Mouse (Mus musculus) left cerebral cortex, postnatal 14 days (tissue): ENCODE results near the gene Shld1. TPM values are rescaled to one million over a fixed set of nuclear protein-coding genes. Genes with fewer than 3 reads are reported as not detected.

ENCODE experiments used
- DNase-seq, 2 experiments: peaks; one replicate each; pipeline ENCODE4 v3.0.0; 2021 to 2022; ENCODE audit warnings: low spot score in 2 of 2, mixed read lengths in 1 of 2
- intact Hi-C: fragments of 180-260 bp; cut with DNase I; formaldehyde crosslinking; loops from one replicate; pipeline ENCODE4 v1.15.1; 2025
- total RNA-seq, 2 experiments: library from RNA; stranded (reverse); gene quantifications; 2 replicates each; pipeline ENCODE4 v1.2.3; 2021

Shld1 gene
- total RNA-seq, 2 experiments from 2014 or later = 7.3 to 9.8 TPM

DNA sequence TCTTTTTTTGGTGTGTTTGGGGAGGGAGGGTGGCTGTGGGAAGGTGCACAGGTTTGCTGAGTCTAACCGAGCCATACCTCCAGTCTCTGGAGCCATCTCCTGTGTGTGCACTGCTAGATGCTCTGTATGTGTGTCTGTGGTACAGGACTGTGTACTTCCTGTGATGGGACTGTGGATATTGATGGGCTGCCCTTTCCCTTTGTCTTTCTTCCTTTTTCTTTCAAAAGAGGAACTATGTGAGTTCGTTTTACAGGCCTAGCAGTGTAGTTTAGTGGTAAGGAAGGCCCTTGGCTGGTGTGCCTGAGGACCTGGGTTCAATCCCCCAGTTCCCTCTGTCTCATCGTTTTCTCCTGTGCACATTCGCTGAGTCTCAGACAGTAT lies 2.4 kb downstream of the Shld1 start:
- DNase-seq = no peak
- intact Hi-C loops = loop anchor here (2.0 to 5.0 kb wide), 2 partner anchors 82 to 112 kb away; no protein-coding TSS in a partner anchor

DNA sequence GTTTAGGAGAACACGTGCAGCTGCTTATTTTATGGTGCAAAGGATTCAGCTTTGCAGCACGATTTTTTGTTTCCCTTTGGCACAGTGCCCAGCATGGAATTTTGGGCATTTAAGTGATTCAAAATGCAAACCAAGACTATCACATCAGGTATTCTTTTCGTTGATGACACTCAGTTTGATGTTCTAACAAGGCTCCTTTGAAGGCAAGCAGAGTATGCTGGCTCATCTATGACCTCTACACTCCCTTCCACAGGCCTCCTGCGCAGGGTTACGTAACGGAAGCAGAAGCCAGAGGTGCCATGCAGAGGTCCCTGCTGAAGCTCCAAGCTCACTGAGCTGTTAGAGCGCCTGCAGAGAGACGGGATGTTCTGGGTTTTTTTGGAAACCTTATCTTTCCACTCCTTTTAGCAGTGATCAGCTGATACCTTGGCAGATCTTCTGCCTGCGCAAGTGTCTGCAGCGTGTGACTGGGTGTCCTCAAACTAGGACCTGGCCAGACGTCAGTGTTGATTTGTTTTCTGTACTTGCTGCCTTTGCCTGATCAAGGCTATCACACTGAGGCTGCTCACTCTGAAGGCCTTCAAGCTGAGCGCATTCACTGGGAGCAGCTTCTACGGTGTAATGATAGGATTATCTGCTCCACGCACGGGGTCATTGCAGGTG lies 3.0 kb downstream of the Shld1 start:
- DNase-seq = peak; percentile 73 to 89
- intact Hi-C loops = loop anchor here (2.0 to 5.0 kb wide), 2 partner anchors 83 to 112 kb away; no protein-coding TSS in a partner anchor

DNA sequence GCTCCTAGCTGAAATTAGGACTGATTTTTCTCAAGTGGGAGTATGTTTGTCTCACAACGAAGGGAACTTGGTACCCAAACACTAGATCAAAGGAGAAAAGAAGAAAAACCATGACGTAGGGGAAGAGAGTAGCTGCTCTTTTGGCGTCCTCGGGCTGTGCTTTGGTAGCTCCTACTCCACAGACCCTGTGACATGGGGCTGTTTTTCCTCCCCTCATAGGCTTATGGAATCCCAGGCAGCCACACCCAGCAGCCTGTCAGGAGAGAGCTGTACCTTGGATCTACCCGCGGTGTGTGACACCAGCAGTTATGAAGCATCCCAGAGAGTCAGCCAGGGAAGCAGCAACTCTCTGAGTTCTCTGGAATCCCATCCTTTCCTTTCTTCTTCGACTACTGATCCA lies 5.0 kb downstream of the Shld1 start:
- intact Hi-C loops = no loop called here
- no peak for DNase-seq

DNA sequence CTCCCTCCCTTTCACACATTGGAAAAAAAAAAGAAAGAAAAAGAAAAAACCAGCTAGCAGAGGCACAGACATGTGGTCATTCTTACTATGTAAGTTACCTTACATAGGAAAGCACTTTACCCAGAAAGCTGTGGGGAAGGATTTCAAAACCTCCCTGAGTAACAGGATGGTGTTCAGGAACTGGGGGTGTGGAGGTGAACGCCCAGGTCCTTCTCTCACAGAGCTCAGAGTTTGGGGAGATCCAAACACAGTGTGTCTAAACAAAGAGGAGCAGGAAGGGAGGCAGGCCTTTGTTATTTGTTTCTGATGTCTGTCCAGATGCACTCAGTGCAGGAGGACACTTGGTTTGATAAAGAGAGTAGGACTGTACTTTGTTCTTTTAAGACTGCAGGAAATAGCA lies 5.6 kb downstream of the Shld1 start:
- no peak for DNase-seq
- intact Hi-C loops = no loop called here

DNA sequence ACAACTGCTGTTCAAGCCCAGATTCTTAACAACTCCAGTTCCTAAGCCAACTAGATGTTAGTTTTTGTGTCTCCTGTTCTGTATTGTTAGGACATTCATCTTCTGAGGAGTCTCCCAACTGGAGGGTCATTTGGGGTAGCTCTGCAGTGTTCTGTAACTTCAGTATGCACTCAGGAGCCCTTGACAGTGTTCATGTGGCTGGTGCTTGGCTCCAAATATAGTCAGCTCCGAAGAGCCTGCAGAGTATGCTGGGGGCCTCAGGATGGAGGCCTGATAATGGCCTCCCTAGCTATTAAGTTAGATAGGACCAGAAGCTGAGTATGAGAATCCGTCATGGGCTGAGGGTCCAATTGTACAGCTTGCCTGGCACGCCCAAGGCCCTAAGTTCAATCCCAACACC lies 7.2 kb downstream of the Shld1 start:
- intact Hi-C loops = no loop called here
- no peak for DNase-seq

DNA sequence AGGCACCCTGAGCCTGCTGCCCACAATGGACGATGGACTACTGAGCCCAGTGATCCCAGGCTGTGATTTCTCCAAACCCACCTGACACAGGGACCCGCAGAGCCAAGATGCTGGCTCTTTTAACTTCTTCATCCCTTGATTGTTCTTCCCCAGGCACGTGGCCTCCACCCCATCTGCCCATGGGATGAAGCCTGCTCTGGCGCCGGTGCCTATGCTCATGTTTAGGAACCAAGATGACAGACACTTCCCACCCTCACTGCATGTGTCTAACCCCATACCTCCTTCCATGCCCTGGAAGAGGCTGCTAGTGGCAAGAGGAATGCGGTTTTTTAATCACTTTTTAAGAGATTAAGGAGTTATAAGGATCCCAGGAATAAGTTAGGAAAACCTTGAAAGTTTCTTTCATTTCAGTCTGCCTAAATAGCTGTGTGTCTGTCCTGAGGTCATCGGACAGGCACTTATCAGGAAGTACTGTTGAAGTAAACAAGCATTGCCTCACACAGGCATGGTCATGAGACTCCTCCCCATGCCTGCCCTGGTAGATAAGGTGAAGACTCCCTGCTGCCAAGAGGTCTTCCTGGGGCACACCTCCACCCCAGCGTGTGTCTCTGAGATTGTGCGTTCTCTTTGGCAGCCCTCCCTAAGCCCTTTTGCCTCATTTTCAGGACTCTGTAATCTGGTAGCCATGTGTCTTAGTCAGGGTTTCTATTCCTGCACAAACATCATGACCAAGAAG lies 8.8 kb downstream of the Shld1 start:
- intact Hi-C loops = no loop called here
- no peak for DNase-seq

DNA sequence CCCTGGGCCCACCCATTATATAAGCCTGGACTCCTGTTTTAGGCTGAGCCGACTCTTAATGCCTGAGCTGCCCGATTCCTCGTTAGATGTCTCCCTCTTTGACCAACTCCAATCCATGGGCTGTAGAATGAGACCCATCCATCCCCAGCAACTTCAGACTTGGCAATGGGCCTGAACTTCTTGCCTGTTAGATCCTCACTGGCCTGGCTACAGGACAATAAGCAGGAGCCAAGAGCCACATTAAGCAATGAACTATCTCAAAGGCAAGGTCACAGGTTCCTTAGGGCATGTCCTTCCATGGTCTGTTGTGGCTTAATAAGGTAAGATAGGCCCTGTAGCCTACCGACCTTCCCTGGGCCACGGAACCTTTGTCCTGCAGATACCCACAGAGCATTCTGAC lies 9.8 kb downstream of the Shld1 start:
- intact Hi-C loops = no loop called here
- no peak for DNase-seq

DNA sequence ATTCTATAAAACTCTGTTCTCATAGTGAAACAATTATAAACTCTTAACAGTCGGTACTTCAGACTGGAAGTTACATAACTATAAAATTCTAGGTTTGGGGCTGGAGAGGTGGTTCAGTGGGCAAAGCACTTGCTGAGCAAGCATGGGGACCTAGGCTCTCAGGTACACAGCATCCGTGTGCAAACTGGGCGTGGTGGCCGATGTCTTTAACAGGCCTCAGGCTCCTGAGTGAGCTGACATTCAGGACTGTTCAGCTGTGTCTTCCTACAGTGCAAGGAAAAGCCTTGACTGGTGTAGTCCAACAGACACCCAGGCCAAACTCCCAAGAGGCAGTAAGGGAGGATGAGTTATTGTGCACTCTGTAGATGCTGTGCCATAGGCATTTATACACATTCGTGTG lies 10.5 kb downstream of the Shld1 start:
- no peak for DNase-seq
- intact Hi-C loops = no loop called here

DNA sequence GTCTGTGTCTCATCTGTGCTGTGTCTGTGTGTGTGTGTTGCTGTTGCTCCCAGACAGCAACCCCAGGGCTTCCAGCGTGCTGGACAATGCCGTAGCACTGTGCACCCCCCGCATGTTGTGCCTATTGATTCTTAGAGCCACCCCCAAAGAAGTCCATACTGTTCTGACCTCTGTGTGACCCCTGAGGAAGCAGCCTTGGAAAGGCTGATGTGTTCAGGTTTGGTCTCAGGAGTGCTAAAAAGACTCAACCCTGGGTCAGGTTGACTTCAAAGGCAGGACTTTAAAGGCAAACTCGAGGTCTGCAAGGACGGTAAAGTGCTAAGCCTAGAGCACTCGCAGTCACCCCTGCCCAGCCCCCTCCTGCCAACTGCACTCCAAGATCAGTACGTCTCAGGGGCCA lies 11.0 kb downstream of the Shld1 start:
- intact Hi-C loops = no loop called here

DNA sequence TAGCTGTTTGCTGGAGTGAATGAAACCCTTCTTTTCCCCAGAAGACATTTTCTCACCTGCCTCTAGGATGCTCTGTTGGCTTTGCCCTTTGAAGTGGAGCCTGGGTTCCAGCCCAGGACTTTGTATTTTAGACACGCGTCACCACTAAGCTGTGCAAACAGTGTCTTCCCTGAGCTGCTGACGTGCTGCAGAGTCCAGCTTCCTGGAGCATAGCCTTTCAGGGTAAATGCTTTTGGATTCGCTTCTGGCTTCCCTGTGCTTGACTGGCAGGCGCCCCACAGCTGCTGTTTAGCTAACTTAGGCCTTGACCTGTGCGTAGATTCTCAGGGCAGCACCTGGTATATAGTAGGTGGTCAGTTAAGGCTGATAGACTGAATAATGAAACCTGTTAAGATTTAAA lies 11.7 kb downstream of the Shld1 start:
- intact Hi-C loops = no loop called here
- DNase-seq = no peak

More for the DNA sequence above, 11.0 kb downstream of the Shld1 start:
- no peak for DNase-seq

DNA sequence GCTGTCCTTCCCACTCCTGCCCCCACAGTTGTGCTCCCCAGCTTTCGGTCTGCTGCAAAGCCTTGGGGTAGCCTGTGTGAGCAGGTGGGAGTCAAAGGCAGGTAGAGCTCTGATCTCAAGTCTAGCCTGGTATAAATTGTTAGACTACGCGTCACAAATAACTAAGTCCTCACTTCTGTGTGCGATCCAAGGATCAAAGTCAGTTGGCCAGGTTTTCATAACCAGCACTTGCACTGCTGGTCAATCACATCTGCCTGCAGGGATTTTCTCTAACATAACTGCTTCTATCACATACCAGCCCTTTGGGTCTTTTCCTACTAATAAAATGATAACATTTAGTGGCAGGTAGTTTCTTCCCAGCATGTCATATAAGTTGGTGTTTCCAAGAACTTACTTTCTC lies 14.2 kb downstream of the Shld1 start:
- DNase-seq = no peak
- intact Hi-C loops = loop anchor here (1.0 to 5.0 kb wide), 3 partner anchors 81 to 185 kb away; partner anchors contain the start of gene Chgb

DNA sequence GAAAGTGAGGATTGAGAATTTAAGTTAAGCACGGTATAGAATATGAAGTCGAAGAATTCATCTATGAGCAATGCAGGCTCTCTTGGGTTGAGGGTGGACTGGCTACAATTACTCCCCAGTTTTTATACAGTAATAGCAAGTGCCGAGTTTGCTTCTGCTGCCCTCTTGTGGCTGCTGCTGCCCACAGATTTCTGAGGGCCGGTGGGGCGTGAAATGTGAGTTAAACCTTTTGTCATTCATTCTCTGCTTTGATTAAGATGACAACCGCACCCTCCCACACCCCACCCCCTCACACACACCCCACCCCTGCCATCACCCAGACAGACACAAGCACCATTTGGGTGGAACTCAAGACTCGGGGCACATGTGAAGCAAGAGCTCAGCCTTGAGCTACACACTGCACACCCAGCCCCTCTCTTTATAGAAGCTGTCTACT lies 14.7 kb downstream of the Shld1 start:
- DNase-seq = peak; percentile 71 to 80
- intact Hi-C loops = loop anchor here (1.0 to 5.0 kb wide), 3 partner anchors 81 to 185 kb away; partner anchors contain the start of gene Chgb

DNA sequence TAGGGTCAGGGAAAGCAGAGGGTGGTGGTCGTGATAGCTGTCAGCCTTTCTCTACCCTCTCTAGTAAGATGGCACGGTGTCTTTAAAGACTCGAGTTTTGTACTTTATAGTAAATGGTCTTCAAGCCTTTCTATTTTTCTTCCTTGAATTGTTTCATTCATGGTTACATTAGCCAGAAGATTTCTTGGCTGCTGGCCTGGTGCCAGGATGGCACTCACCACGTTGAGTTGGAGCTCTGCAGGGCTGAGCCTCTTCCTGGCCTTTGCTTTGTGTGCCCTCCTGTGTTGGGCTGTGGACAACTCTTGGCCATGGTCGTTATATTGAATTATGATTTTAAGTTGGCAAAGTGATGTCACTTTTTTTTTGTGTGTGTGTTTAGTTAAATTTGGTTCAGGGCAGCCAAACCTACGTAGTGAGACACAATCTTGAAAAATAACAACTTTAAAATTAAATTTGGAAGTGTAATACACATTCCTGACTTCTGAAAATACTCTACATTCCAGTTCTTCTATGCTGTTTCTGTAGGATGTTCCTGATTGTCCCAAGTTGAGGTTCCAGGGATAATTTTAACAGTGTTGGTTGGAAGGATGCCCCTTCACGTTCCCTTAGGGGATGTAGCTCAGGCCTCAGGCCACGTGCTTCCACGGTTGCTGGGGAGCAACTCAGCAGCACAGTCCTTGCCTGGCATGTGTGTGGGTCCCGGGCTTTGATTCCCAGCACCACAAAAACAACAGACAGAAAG lies 18.7 kb downstream of the Shld1 start:
- no peak for DNase-seq
- intact Hi-C loops = no loop called here

DNA sequence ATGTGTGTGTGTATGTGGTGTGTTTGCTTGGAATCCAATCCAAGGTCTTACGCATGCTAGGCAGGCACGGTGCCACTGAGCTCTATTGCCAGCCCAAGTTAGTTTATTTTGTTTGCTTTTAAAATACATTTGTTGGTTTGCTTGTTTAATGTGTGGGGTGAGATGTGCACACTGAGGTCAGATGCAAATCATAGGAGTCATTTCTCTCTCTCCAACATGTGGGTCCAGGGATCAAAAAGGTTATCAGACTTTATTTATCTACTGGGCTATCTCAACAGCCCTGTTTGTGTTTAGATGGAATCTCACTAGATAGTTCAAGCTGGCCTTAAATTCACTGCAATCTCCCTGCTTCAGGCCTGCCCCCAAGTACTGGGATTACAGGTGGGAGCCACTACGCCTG lies 19.6 kb downstream of the Shld1 start:
- no peak for DNase-seq
- intact Hi-C loops = no loop called here

DNA sequence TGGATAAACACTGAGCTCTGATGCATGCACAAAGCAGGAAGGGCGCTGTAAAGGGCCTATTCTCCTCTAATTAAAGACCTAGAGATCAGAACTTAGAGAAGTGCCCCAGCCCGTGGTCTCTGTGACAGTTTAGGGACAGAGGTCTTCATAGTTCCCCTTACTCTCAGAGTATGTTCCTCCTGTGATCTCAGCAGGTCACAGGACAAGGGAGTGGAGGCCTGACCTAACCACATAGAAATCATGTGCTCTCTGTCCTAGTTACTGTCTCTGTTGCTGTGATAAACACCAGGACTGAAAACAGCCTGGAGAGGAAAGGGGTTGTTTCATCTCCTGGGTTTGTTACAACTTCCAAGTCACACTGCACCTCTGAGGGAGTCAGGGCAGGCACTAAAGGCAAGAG lies 23.8 kb downstream of the Shld1 start:
- intact Hi-C loops = no loop called here
- DNase-seq = no peak

DNA sequence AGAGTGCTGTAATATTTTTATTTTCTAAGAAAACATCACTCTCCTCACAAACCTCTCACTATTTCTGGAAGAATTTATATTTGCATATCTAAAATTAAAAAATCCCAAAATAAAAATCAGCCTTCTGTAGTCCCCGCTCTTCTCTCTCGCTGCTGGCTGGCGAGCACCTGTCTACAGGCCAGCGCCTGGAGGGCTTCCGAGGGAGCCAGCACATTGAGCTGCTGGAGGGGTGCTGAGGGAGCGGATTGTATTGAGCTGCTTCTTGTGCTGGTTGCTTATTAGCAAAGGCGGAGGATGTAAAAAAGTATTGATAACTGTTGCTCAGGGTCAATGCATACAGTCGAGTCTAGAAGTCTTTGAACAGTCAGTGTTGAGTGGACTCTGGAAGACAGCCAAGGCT lies 25.3 kb downstream of the Shld1 start:
- intact Hi-C loops = no loop called here
- no peak for DNase-seq

DNA sequence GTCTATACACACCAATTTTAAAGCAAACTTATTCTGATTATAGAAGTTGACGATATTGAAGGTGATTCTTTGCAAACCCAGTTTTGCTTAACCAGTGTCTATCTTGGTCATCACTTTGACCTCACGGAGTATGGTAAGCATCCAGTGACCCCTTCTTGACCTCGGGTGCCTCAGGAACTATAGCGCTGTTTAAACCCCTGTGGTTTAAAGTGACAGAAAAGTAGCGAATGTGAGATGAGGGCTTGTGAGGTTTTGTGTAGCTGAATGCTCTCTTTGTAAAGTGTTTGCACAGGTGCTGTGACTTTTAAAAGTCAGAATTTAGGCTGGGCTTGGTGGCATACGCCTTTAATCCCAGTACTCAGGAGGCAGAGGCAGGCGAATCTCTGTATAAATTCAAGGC lies 27.8 kb downstream of the Shld1 start:
- DNase-seq = no peak
- intact Hi-C loops = no loop called here

DNA sequence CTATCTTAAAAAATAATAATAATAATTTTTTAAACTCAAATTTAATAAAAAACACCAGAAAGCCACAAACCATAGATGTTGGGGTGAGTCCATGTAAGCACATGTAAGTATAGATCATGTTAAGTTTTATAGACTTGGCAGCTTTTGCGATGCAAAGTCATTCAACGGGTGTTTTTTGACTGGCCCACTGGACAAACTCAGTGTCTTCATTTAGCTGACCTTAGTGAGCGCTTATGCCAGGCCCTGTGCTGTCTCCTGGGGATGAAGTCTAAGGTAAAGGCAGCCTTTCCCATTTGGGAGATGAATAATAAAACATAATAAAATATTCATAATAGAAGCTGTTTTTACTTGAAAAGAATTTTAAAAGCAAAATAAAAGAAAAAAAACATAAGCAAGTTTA lies 28.2 kb downstream of the Shld1 start:
- no peak for DNase-seq
- intact Hi-C loops = loop anchor here (5.0 kb wide), 2 partner anchors 37 to 67 kb away; partner anchors contain the start of gene Chgb

DNA sequence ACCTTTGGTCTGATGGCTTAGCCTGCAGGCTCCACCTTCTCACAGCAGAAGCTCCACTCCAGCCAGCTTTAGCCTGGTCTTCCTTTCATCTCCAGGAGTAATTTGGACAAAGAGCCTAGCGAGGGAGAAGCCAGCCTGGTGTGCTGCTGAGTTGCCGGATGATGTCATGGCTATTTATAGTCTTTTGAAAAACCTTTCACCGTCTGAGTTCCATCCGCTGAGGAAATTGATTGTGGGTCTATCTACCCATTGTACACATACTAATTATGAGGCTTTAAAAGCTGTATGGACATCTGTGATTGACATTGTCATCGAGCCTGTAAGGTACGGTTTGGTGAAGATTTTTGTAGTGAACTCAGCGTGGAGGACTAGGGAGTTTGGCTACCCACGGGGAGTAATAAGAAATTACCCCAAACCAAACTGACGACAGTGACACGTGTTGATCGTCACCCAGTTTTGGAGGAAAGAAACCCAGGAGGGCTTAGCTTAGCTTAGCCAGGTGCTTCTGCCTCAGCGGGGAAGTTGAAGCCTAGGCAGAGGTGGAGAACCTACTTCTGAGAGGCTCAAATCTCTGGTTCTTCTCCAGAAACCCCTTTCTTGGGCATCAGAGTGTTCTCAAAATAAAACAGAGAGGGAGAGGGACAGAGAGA lies 28.8 kb downstream of the Shld1 start:
- intact Hi-C loops = loop anchor here (5.0 kb wide), 2 partner anchors 37 to 67 kb away; partner anchors contain the start of gene Chgb
- peak in 1 of 2 experiments; percentile 63 for DNase-seq

DNA sequence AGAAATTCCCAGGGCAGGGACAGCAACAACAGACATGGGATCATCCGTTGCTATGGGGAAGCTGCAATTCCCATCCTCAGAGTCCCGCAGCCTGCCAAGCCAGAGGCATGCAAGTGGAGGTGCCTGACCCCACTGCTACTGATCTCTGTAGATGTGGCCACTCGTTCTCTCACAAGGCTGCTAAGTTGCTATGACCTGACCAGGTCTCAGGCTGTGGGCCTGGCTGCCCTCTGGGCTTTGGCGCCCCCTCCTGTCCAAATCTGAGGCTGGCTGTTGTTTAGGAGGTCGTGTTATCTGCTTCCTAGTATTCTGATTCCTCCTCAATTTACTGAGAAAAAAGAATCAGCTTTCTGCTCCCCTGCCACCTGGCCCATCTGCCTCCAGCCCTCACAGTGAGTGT lies 29.4 kb downstream of the Shld1 start:
- intact Hi-C loops = loop anchor here (5.0 kb wide), 2 partner anchors 36 to 66 kb away; partner anchors contain the start of gene Chgb
- DNase-seq = peak in 1 of 2 experiments; percentile 36
